Mouse (Mus musculus): Measurements from ENCODE around the gene Rnf185. TPM values are rescaled to one million over a fixed set of nuclear protein-coding genes. Genes with fewer than 3 reads are reported as not detected.

Rnf185 gene
- polyA plus RNA-seq, 1 experiment: 12.8 TPM

DNA sequence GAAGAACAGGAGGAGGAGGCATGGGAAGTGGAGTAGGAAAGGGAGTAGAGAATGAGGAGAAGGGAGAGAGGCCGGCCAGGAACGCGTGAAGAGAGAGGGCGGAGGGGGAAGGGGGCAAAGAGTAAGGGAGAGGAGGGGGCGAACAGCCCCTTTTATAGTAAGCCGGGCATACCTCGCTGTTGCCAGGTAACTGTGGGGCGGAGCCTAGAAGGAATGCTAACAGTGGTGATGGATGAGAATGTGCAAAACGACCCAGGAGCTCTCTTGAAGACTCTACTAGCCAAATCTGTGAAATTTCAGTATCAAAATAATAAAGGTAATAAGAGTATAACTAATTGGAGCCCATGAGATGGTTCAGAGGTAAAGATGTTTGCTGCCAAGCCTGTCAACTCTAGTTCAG lies 606 bp upstream of the Rnf185 start:
- H3K36me3 ChIP-seq (ENCODE audit: control insufficient read depth, insufficient read depth, low read length): 0 out of 2 replicates have a peak, but pooled peaks cover 2% of the 10 kb centered on the region
- no peak for TF ChIP-seq POLR2A (IDR thresholded peaks at IDR 0.05; ENCODE audit: low read depth, low read length)
- TF ChIP-seq CTCF (IDR thresholded peaks at IDR 0.05; ENCODE audit: extremely low read depth, insufficient read depth, insufficient read length, insufficient replicate concordance): no peak
- 1% methylated on average over 8 of the region's 9 CpGs for WGBS
- H3K4me3 ChIP-seq (ENCODE audit: extremely low read depth, insufficient read depth, insufficient read length): peak overlapping the region; percentile 94
- peaks cover 2% of the 10 kb centered on the region; the same call in 1 of the 2 replicates for H3K4me1 ChIP-seq (ENCODE audit: control insufficient read depth, insufficient read depth, insufficient read length)
- H3K27ac ChIP-seq (ENCODE audit: insufficient read depth, low read length): peak overlapping the region; percentile 83; the same call in 1 of the 2 replicates
- DNase-seq (ENCODE audit: low read depth in 1 of 2, low spot score in 2 of 2): no peak
- H3K27me3 ChIP-seq (ENCODE audit: control insufficient read depth, insufficient read depth, low read length): no peaks in the 10 kb centered on the region

GRCm38 (mm10) chr11:3451701-3452163 lies 431 bp downstream of the Rnf185 start:
- Histone ChIP-seq H3K4me3 (ENCODE audit: extremely low read depth, insufficient read depth, insufficient read length) (peak overlapping the region; percentile 94), H3K27ac (ENCODE audit: insufficient read depth, low read length) (peak overlapping the region; percentile 85), H3K27me3 (ENCODE audit: control insufficient read depth, insufficient read depth, low read length) (no peaks in the 10 kb centered on the region), H3K4me1 (ENCODE audit: control insufficient read depth, insufficient read depth, insufficient read length) (peaks cover 2% of the 10 kb centered on the region; the same call in 1 of the 2 replicates), H3K36me3 (ENCODE audit: control insufficient read depth, insufficient read depth, low read length) (0 out of 2 replicates have a peak, but pooled peaks cover 2% of the 10 kb centered on the region)
- DNase-seq (ENCODE audit: low read depth in 1 of 2, low spot score in 2 of 2): peak; percentile 7 to 17
- TF ChIP-seq POLR2A (IDR thresholded peaks at IDR 0.05; ENCODE audit: low read depth, low read length) (no peak), CTCF (IDR thresholded peaks at IDR 0.05; ENCODE audit: extremely low read depth, insufficient read depth, insufficient read length, insufficient replicate concordance) (no peak)
- WGBS: under 1% methylated on average over 20 of the region's 20 CpGs

DNA sequence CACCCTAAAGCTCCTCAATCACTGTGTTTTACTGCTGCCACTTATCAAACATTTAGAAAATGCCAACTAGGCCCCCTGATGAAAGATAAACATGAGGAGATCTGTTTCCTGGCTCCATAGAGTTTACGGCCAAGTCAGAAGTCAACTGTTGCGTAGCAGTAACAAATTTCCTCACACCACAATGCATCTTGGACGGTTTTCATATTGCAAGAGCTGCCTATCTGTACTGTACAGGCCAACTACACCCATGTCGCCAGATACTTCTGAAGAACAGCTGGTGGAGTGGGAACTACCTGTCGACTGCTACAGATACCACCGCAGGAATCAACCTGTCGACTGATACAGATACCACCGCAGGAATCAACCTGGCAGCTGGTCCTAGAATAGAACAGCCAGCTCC lies 7.3 kb downstream of the Rnf185 start:
- no peak overlapping the region for H3K27ac ChIP-seq (ENCODE audit: insufficient read depth, low read length)
- TF ChIP-seq POLR2A (IDR thresholded peaks at IDR 0.05; ENCODE audit: low read depth, low read length) (no peak), CTCF (IDR thresholded peaks at IDR 0.05; ENCODE audit: extremely low read depth, insufficient read depth, insufficient read length, insufficient replicate concordance) (no peak)
- no peak overlapping the region for H3K4me3 ChIP-seq (ENCODE audit: extremely low read depth, insufficient read depth, insufficient read length)
- H3K36me3 ChIP-seq (ENCODE audit: control insufficient read depth, insufficient read depth, low read length): no peaks in the 10 kb centered on the region
- H3K27me3 ChIP-seq (ENCODE audit: control insufficient read depth, insufficient read depth, low read length): no peaks in the 10 kb centered on the region
- H3K4me1 ChIP-seq (ENCODE audit: control insufficient read depth, insufficient read depth, insufficient read length): no peaks in the 10 kb centered on the region
- 81% methylated on average over 8 of the region's 8 CpGs for WGBS
- no peak for DNase-seq (ENCODE audit: low read depth in 1 of 2, low spot score in 2 of 2)

DNA sequence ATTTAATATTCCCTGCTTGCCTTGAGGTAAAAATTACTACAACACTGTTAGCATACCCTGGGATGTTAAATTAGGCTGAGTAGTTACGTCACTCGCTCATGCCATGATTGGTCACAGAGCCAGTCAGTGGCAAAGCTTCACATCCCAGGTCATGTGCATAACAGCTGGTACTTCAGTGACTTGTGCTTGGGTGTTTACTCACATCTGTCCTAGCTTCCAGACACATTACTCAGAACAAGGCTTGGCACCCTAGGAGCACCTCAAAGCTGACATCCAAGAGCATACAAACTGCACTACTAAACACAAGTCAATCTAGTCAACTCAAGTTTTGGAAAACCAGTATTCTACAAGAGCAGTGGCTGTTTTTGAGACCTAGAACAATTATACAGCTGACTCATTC lies 9.1 kb downstream of the Rnf185 start:
- Histone ChIP-seq H3K4me1 (ENCODE audit: control insufficient read depth, insufficient read depth, insufficient read length) (no peaks in the 10 kb centered on the region), H3K27me3 (ENCODE audit: control insufficient read depth, insufficient read depth, low read length) (no peaks in the 10 kb centered on the region), H3K4me3 (ENCODE audit: extremely low read depth, insufficient read depth, insufficient read length) (no peak overlapping the region), H3K36me3 (ENCODE audit: control insufficient read depth, insufficient read depth, low read length) (no peaks in the 10 kb centered on the region), H3K27ac (ENCODE audit: insufficient read depth, low read length) (no peak overlapping the region)
- TF ChIP-seq CTCF (IDR thresholded peaks at IDR 0.05; ENCODE audit: extremely low read depth, insufficient read depth, insufficient read length, insufficient replicate concordance) (no peak), POLR2A (IDR thresholded peaks at IDR 0.05; ENCODE audit: low read depth, low read length) (no peak)
- WGBS: 96% methylated on average over 2 of the region's 2 CpGs
- DNase-seq (ENCODE audit: low read depth in 1 of 2, low spot score in 2 of 2): no peak

DNA sequence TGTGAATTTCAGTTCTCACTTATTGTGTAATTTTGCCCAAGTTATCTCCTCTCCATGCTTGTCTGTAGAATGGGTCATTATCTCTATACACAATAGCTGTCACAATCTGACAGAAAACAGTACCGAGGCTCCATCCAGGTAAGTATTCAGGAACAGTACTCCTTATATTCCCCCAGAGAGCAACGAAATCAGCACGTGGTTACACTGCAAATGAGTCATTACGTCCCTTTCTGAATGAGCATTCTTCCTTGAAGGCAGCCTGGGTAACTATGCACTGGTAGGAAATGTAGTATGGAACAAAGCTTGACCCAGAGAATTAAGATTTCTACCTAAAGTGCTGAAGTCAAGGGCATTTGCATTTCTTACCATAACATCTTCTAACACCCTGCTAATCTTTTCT lies 9.5 kb downstream of the Rnf185 start:
- DNase-seq (ENCODE audit: low read depth in 1 of 2, low spot score in 2 of 2): no peak
- no peak overlapping the region for H3K4me3 ChIP-seq (ENCODE audit: extremely low read depth, insufficient read depth, insufficient read length)
- no peak for TF ChIP-seq POLR2A (IDR thresholded peaks at IDR 0.05; ENCODE audit: low read depth, low read length)
- no peak for TF ChIP-seq CTCF (IDR thresholded peaks at IDR 0.05; ENCODE audit: extremely low read depth, insufficient read depth, insufficient read length, insufficient replicate concordance)
- no peaks in the 10 kb centered on the region for H3K27me3 ChIP-seq (ENCODE audit: control insufficient read depth, insufficient read depth, low read length)
- H3K36me3 ChIP-seq (ENCODE audit: control insufficient read depth, insufficient read depth, low read length): no peaks in the 10 kb centered on the region
- no peaks in the 10 kb centered on the region for H3K4me1 ChIP-seq (ENCODE audit: control insufficient read depth, insufficient read depth, insufficient read length)
- no peak overlapping the region for H3K27ac ChIP-seq (ENCODE audit: insufficient read depth, low read length)
- 82% methylated on average over 4 of the region's 4 CpGs for WGBS

DNA sequence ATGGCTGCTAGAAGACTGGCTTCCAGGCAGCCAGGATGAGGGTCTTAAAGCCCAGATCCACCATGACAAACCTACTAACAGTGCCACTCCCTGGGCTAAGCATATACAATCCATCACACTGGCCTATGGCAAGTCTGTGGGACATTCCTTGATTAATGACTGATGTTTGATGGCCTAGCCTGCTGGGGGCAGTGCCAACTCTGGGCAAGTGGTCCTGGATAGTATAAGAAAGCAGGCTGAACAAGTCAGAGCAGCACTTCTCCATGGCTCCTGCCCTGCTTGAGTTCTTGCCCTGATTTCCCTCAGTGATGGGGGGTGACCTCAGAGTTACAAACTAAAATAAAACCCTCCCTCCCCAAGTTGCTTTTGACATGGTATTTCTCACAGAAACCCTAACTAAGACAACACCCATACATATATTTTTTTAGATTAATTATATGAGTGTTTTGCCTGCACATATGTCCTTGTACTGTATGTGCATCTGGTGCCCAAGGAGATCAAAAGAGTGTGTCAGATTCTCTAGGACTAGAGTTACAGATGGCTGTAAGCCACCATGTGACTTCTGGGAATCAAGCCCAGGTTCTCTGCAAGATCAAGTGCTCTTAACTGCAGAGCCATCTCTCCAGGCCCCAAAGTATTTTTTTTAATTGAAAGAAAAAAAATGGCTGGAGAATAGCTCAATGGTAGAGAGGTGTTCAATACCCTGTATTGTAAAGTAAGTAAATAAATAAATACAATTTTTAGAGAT lies 10.3 kb downstream of the Rnf185 start:
- TF ChIP-seq CTCF (IDR thresholded peaks at IDR 0.05; ENCODE audit: extremely low read depth, insufficient read depth, insufficient read length, insufficient replicate concordance) (no peak), POLR2A (IDR thresholded peaks at IDR 0.05; ENCODE audit: low read depth, low read length) (no peak)
- no peak for DNase-seq (ENCODE audit: low read depth in 1 of 2, low spot score in 2 of 2)
- Histone ChIP-seq H3K36me3 (ENCODE audit: control insufficient read depth, insufficient read depth, low read length) (no peaks in the 10 kb centered on the region), H3K4me1 (ENCODE audit: control insufficient read depth, insufficient read depth, insufficient read length) (no peaks in the 10 kb centered on the region), H3K4me3 (ENCODE audit: extremely low read depth, insufficient read depth, insufficient read length) (no peak overlapping the region), H3K27me3 (ENCODE audit: control insufficient read depth, insufficient read depth, low read length) (no peaks in the 10 kb centered on the region), H3K27ac (ENCODE audit: insufficient read depth, low read length) (no peak overlapping the region)

DNA sequence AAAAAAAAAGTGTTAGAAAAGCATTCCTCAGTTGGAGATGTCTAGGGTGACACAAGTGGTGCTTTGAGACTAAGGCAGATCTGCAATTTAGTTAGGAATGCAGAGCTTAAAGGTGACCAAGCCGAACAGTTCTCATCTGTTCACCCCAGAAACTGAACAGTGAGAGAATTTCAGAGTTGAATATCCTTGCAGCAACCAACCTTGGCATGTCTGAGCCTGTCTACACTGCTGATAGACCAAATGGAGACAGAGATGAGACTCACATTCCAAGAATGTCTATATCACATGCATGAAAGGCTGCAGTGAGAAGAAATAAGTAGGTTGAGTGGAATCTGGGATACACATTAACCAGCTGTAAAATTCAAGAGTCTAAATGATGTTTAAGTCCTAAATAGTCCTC lies 14.5 kb downstream of the Rnf185 start:
- Histone ChIP-seq H3K36me3 (ENCODE audit: control insufficient read depth, insufficient read depth, low read length) (no peaks in the 10 kb centered on the region), H3K27ac (ENCODE audit: insufficient read depth, low read length) (no peak overlapping the region), H3K27me3 (ENCODE audit: control insufficient read depth, insufficient read depth, low read length) (no peaks in the 10 kb centered on the region), H3K4me3 (ENCODE audit: extremely low read depth, insufficient read depth, insufficient read length) (no peak overlapping the region), H3K4me1 (ENCODE audit: control insufficient read depth, insufficient read depth, insufficient read length) (no peaks in the 10 kb centered on the region)
- WGBS: 96% methylated on average over 1 of the region's 1 CpGs
- TF ChIP-seq CTCF (IDR thresholded peaks at IDR 0.05; ENCODE audit: extremely low read depth, insufficient read depth, insufficient read length, insufficient replicate concordance) (no peak), POLR2A (IDR thresholded peaks at IDR 0.05; ENCODE audit: low read depth, low read length) (no peak)
- no peak for DNase-seq (ENCODE audit: low read depth in 1 of 2, low spot score in 2 of 2)

All from spleen, adult 2 months (tissue).